Mouse (Mus musculus) kidney, adult 2 months (tissue): ENCODE data around the gene Dhx32.

Source experiments
- CTCF ChIP-seq: fragments of 200-500 bp; conservative IDR thresholded peaks from 2 replicates; pipeline ENCODE4 v1.5.1; 2011; ENCODE audit warnings: low read depth, mild to moderate bottlenecking, control low read depth, low read length, moderate library complexity, mixed read lengths; ENCODE audit not compliant: insufficient read depth, insufficient read length
- POLR2A ChIP-seq: fragments of 200-500 bp; IDR thresholded peaks from one replicate; pipeline ENCODE4 v1.6.1; 2011; ENCODE audit warnings: low read depth, low read length, control low read depth

GRCm38 (mm10) chr7:133788147-133788546, 5.6 kb upstream of the Dhx32 start:
- TF ChIP-seq POLR2A (no peak), CTCF (no peak)
